13 mouse cellular contexts compared by ENCODE assay signal in the genomic region with DNA sequence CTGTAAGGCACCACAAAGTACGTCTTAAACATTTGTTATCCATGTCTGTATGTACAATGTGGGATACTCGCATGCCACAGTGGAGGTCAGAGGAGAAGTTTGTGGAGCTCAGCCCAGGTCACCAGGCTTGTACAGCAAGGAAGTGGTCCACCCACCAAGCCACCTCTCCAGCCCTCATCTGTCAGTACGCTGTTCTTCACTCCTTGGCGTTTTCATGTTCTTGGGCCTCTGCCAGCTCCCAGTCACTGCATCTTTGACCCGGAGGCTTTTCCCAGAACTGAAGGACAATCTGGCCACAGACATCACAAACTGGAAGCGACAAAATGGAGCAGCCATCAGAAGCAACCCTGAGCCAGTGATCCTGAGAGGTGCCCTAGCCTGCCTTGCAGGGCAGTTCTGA. TPM values are rescaled to one million over a fixed set of nuclear protein-coding genes. Genes with fewer than 3 reads are reported as not detected.
DNase-seq lines count a peak whose midpoint lies in the region; ATAC-seq and TF ChIP-seq lines count a peak whose summit lies in the region.
"Had no signal": no experiment of that assay in that cellular context is flagged by ENCODE, and none has a peak within 500 bp of the region (broad histone marks: within the 10 kb centered on the region; RNA-seq: fewer than 3 reads in every experiment).

No protein-coding gene starts in this region.

- H3K27ac ChIP-seq in lung, embryonic 14.5 days (ENCODE audit: low read depth) = peak overlapping the region; percentile 1; the same call in 1 of the 2 replicates
- no peak overlapping the region for H3K27ac ChIP-seq in hindbrain, embryonic 16.5 days (ENCODE audit: low read depth, low read length)
- H3K27ac ChIP-seq in midbrain, embryonic 13.5 days = no peak overlapping the region
- H3K27ac ChIP-seq: limb, embryonic 10.5 days; macrophage had no signal

- H3K27me3 ChIP-seq in lung, embryonic 14.5 days (ENCODE audit: insufficient read depth, low read length) = no peaks in the 10 kb centered on the region
- H3K27me3 ChIP-seq in hindbrain, embryonic 16.5 days (replicated peaks; ENCODE audit: control insufficient read depth, insufficient read depth, low read length) = no peaks in the 10 kb centered on the region
- H3K27me3 ChIP-seq in midbrain, embryonic 13.5 days = no peaks in the 10 kb centered on the region

- no peaks in the 10 kb centered on the region for H3K36me3 ChIP-seq in lung, embryonic 14.5 days (ENCODE audit: insufficient read depth)
- no peaks in the 10 kb centered on the region for H3K36me3 ChIP-seq in hindbrain, embryonic 16.5 days (ENCODE audit: control insufficient read depth, insufficient read depth, low read length)
- no peaks in the 10 kb centered on the region for H3K36me3 ChIP-seq in midbrain, embryonic 13.5 days
- H3K36me3 ChIP-seq: limb, embryonic 10.5 days had no signal

- H3K4me3 ChIP-seq in lung, embryonic 14.5 days (ENCODE audit: low read depth, low read length) = no peak overlapping the region
- H3K4me3 ChIP-seq in hindbrain, embryonic 16.5 days (ENCODE audit: low read length) = no peak overlapping the region
- H3K4me3 ChIP-seq in midbrain, embryonic 13.5 days (replicated peaks) = no peak overlapping the region
- H3K4me3 ChIP-seq: erythroblast, embryonic 14.5 days; limb, embryonic 10.5 days had no signal

- no peak overlapping the region for H3K4me2 ChIP-seq in lung, embryonic 14.5 days
- H3K4me2 ChIP-seq in hindbrain, embryonic 16.5 days (ENCODE audit: low read length) = no peak overlapping the region
- H3K4me2 ChIP-seq in midbrain, embryonic 13.5 days (replicated peaks) = no peak overlapping the region

- no peak for TF ChIP-seq CTCF in lung, embryonic 14.5 days (IDR thresholded peaks at IDR 0.05; ENCODE audit: low read depth)

- peaks cover 8% of the 10 kb centered on the region; the same call in 1 of the 2 replicates for H3K9me3 ChIP-seq in lung, embryonic 14.5 days (ENCODE audit: low read depth, low read length)
- H3K9me3 ChIP-seq in hindbrain, embryonic 16.5 days (ENCODE audit: control insufficient read depth, low read length) = peaks cover 6% of the 10 kb centered on the region
- peaks cover 3% of the 10 kb centered on the region; the same call in 1 of the 2 replicates for H3K9me3 ChIP-seq in midbrain, embryonic 13.5 days
- H3K9me3 ChIP-seq: limb, embryonic 10.5 days had no signal

- peak; percentile 57 for DNase-seq in NIH3T3 (ENCODE audit: low read depth)
- DNase-seq in adrenal gland, adult (ENCODE audit: inconsistent age in 2 of 2, low spot score in 1 of 2) = peak; percentile 76 to 91
- peak; percentile 46 for DNase-seq in kidney, adult 18-20 months
- DNase-seq in lung, embryonic 14.5 days = peak; percentile 85
- DNase-seq in layer of hippocampus, postnatal 25 days (ENCODE audit: extremely low spot score in 1 of 2, low spot score in 1 of 2) = no peak
- DNase-seq: thymus, postnatal 36 days had no signal

- 37% methylated on average over 6 of the region's 6 CpGs for WGBS in lung, embryonic 14.5 days
- 69% methylated on average over 6 of the region's 6 CpGs for WGBS in hindbrain, embryonic 16.5 days
- 80% methylated on average over 6 of the region's 6 CpGs for WGBS in midbrain, embryonic 13.5 days

- H3K4me1 ChIP-seq in lung, embryonic 14.5 days (ENCODE audit: insufficient read depth) = peaks cover 16% of the 10 kb centered on the region
- no peaks in the 10 kb centered on the region for H3K4me1 ChIP-seq in hindbrain, embryonic 16.5 days (ENCODE audit: control insufficient read depth, insufficient read depth, low read depth, low read length)
- no peaks in the 10 kb centered on the region for H3K4me1 ChIP-seq in midbrain, embryonic 13.5 days (replicated peaks)
- H3K4me1 ChIP-seq: limb, embryonic 10.5 days had no signal

- peak; percentile 75 for ATAC-seq in lung, embryonic 14.5 days (ENCODE audit: insufficient read depth)
- ATAC-seq in hindbrain, embryonic 16.5 days = no peak
- ATAC-seq in midbrain, embryonic 13.5 days = no peak

- H3K9ac ChIP-seq in lung, embryonic 14.5 days = no peak overlapping the region
- H3K9ac ChIP-seq in hindbrain, embryonic 16.5 days (ENCODE audit: low read depth, low read length) = no peak overlapping the region
- no peak overlapping the region for H3K9ac ChIP-seq in midbrain, embryonic 13.5 days (replicated peaks)

RNA-seq across cellular contexts. Expression of a gene that starts 22.7 kb away (rescaled TPM):
- not detected in 2 replicates for polyA plus RNA-seq in lung, embryonic 14.5 days (2014; fragmentation: Nextera tagmentation; extraction: Ambion mirVana)
- polyA plus RNA-seq in hindbrain, embryonic 16.5 days (2015; fragmentation: Nextera tagmentation; extraction: Ambion mirVana) = not detected in 2 replicates
- not detected in 2 replicates for polyA plus RNA-seq in midbrain, embryonic 13.5 days (2015; fragmentation: Nextera tagmentation; extraction: Ambion mirVana)
- total RNA-seq in layer of hippocampus, postnatal 25 days (2021) = not detected
- polyA plus RNA-seq: cortical plate, adult 2 months; erythroblast, embryonic 14.5 days; hindbrain, embryonic 11.5 days; limb, embryonic 10.5 days; macrophage had no signal

RNA-seq across cellular contexts. Expression of a gene that starts 24.1 kb away (rescaled TPM):
- 0.29 and 1.0 TPM in 2 replicates for polyA plus RNA-seq in lung, embryonic 14.5 days (2014; fragmentation: Nextera tagmentation; extraction: Ambion mirVana)
- polyA plus RNA-seq in hindbrain, embryonic 16.5 days (2015; fragmentation: Nextera tagmentation; extraction: Ambion mirVana) = 1.8 and 2.3 TPM in 2 replicates
- 0.78 and 1.3 TPM in 2 replicates for polyA plus RNA-seq in midbrain, embryonic 13.5 days (2015; fragmentation: Nextera tagmentation; extraction: Ambion mirVana)
- total RNA-seq in layer of hippocampus, postnatal 25 days (2021) = 1 to 10 TPM in 1 of 2 experiments, under 1 TPM in 1; 0.81 to 1.9 TPM
- polyA plus RNA-seq: erythroblast, embryonic 14.5 days; hindbrain, embryonic 11.5 days; macrophage had no signal

Comparison
In these comparisons a context has a peak if more than half of its experiments do, and no peak if none do; other contexts are left out.
1. DNase-seq: peak in NIH3T3 (single experiment), adrenal gland, adult (2 of 2), kidney, adult 18-20 months (single experiment) and lung, embryonic 14.5 days (single experiment); none in layer of hippocampus, postnatal 25 days (0 of 2).